Mouse (Mus musculus) ES-Bruce4 (cell line): ENCODE results near the gene Klhl26.

Source experiments
- CTCF ChIP-seq: IDR thresholded peaks from one replicate; pipeline ENCODE4 v1.8.1; 2011; ENCODE audit warnings: low read depth, low read length
- EP300 ChIP-seq: IDR thresholded peaks from 2 replicates; pipeline ENCODE4 v1.6.1; 2011; ENCODE audit warnings: low read depth, low read length; ENCODE audit not compliant: insufficient read depth
- POLR2A ChIP-seq: IDR thresholded peaks from one replicate; pipeline ENCODE4 v1.8.1; 2011; ENCODE audit warnings: low read length; ENCODE audit not compliant: insufficient read depth

DNA sequence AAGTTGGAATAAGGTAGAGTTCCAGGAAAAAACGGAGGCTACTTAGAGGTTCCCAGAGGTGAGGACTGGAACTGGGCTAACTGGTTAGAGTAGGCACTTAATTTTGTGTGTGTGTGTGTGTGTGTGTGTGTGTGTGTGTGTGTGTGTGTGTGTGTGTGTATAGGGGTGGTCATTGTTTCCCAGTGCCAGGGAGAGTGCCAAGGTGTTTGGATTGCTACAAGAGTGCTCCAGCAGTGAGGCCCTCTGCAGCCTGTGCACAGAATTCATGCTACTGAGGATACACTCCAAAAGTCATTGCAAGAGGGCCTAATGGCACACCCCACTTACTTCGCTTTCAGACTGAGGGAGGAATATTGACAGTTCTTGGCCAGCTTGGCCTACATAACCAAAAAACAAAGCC, 6.2 kb upstream of the Klhl26 start:
- TF ChIP-seq POLR2A (no peak), CTCF (no peak), EP300 (no peak)
